Mouse (Mus musculus) layer of hippocampus, postnatal 14 days (tissue): ENCODE measurements at regions not wholly inside any gene's neighbourhood (a gene's known extent, or its start where the extent isn't known, plus 50 kb on each side); places are given as distances from the start of the nearest gene placed in this dataset.

Source experiments
- DNase-seq, 2 experiments: peaks; one replicate each; pipeline ENCODE4 v3.0.0; 2021 to 2022; ENCODE audit warnings: low spot score in 2 of 2, mixed read lengths in 1 of 2

GRCm38 (mm10) chr6:140368354-140369069, 55.3 kb upstream of the Plekha5 start:
- no peak for DNase-seq

DNA sequence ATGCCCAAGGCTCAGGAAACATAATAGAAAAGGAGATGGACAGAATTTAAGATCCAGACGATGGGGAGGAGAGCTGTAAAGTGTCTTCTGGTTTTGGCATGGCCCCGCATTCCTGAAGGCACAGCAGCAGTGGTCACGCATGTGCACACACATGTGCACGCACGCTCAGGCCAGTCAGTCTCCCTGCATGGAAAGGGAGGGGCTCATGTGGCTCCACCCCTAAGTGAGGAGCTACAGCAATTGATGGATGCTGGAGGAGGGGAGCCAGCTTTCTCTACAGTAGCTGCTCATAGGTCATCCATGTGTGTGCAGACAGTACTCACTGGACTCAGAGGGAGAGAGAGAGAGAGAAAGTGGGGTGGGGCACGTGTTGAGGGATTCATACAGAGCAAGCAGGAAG, 56.6 kb upstream of the Plekha5 start:
- no peak for DNase-seq

DNA sequence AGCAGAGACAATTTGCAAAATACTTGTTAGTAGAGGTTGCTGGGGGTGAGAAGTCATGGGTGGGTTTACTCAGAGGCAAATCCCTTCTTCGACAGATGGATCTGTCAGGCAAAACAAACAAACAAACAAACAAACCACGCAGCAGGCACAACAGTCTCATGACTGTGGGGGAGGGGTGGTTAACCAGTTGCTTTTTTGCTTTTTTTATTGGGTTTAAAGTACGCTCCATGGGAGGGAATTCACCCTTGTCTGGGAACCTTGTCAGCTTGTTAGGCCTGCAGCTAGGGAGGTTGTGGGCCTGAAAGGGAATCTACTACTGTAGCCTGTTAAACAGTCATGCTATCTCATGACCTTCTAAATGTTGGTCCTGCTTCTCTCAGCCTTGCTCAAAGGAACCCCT, 57.1 kb upstream of the Plekha5 start:
- no peak for DNase-seq

DNA sequence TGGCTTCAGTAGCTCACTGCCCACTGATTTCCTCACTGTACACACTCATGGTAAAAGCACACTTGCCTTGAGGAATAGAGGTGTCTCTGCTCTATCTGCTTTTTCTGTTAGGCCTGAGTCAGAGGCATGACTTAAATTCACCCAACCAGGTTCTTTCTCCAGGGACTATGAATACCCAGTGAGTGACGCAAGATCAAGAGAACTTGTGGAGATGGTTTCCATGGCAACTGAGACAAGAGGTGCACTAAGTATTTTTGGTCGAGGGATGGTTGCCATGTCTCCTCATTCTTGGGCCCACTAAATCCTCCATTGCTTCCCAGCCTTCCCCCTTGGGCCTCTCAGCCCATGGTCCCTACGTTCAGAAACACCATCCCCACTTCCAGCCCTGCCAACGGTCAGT, 62.9 kb upstream of the Plekha5 start:
- peak in 1 of 2 experiments; percentile 9 for DNase-seq

DNA sequence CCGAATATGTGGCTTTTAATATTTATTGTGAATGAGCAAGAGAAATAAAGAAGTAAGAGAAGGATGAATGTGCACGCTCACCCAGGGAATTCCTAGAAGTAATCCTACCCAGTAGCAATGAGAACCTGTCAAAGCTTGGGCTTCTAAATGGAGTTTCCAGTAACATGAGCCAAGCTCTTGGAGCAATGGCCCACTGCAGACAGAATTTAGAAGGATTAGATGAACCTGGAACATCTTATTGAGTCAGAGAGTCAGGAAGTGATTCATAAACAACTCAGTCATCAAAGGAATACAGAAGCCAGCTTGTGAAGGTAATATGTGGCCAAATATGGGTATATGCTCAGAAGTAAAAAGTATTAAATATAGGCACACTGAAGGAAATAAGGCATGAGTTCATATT, 66.0 kb upstream of the Plekha5 start:
- DNase-seq = no peak

GRCm38 (mm10) chr6:140357300-140357699, 66.6 kb upstream of the Plekha5 start:
- DNase-seq = no peak

- DNase-seq = no peak
Measured at GRCm38 (mm10) chr6:140354082-140354481, 69.8 kb upstream of the Plekha5 start.

DNA sequence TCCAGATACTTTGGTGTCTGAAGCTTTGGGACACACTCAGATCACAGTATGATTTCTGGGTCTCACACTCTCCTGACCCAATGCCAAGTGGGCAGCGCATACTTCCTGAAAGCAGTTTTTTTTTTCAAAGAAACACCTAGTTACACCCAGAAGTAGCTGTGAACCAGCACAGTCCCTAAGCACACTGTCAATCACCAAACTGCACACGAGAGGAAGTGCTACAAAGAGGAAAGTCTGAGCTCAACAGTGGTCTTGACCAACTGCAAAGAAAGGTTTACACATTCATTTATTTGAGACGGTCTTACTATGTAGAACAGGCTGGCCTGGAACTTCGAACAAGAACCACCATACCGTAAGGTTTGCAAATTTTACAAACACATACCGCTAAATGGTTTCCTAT, 70.2 kb upstream of the Plekha5 start:
- no peak for DNase-seq

GRCm38 (mm10) chr6:140351365-140352095, 72.3 kb upstream of the Plekha5 start:
- DNase-seq = no peak

DNA sequence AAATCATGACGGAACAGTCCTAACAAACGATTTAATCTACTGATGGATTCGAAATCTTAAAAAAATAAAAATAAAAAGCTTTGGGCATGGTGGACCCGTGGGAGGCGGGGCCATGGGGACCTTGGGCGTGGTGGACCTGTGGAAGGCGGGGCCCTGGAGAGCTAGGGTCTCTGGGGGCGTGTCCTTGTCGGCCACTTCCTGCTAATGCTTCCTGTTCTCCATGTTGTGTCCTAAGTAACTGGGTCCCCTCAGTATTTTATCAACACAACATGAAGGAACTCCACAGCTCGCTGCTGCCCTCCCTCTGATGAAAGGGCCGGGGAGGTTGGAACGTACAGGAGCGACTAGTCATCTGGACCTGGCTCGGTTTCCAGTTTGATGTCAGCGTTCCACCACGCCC, 75.3 kb upstream of the Plekha5 start:
- DNase-seq = no peak

DNA sequence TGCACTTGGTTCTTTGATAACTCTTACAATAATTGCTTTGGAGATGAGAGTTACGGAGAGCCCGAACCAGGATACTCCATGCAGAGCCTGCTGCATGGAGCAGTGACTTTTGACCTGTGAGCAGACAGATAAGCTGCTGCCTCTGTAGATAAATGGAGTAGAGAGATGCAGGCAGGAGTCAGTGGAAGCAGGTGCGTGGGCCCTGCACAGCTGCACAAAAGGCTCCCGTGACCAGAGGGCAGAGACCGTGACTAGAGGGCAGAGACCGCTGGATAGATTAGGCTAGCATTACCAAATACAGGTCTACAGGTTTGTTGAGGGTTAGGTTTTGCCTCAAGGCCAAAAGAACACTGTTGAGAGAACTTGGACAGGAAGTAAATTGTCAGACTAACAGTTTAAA, 76.9 kb upstream of the Plekha5 start:
- no peak for DNase-seq

- no peak for DNase-seq
Measured at GRCm38 (mm10) chr6:140343638-140344037, 80.2 kb upstream of the Plekha5 start.

- no peak for DNase-seq
Measured at GRCm38 (mm10) chr6:140342881-140343280, 81.0 kb upstream of the Plekha5 start.

GRCm38 (mm10) chr6:140339731-140340130, 84.1 kb upstream of the Plekha5 start:
- DNase-seq = no peak

DNA sequence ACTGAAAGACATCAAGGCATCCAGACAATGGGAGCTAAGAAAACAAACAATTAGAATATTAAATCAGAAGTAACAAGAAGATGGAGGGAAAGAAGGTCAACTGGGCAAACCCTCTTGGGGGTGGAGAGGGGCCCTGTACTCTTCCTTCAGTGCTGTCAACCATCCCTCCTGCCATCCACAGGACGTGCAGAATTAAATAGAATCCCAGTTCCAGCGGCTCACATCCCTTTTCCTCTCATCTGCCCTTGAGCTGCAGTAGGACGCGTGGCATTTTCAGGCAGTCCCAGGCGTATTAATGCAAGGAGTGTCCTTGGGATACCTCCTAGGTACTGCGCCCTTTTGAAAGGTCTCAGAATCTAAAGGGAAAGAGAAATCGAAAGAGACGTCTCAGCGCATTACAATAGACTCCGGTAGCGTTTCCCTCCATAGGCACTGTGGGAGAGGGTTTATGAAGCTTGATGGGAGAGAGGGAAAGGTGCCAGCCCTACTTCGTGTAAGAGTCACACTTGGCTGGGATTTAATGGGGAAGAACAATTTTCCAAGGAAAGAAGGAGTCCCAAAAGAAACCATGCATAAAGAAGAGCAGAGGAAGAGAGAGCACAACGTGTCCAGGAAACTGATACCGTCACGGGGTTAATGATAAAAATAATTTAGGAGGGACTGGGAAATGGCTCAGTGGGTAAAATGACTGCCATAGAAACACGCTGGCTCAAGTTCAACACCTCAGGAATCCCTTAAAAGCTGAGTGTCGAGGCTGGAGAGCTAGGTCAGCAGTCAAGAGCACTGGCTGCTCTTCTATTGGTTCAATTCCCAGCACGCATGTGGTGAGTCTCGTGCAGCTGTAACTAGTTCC, 85.7 kb upstream of the Plekha5 start:
- no peak for DNase-seq

DNA sequence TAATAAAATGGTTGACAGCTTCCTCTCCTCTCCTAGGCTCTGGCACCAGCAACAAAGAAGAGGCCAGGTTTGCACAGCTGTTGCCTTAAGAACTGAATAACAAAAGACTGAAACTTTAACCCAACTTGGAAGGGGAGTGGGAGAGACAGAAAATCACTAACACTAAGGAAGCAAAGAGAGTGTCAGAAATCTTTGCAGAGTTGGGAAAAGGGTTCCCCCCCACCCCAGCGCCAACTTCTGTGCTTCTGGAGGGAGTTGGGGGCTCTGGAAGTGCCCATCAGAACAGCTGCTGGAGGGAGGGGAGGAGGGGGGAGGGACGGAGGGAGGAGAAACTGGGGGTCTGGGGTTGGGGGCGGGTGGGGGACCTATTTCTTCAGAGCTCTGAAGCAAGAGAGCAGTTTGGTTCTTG, 86.8 kb upstream of the Plekha5 start:
- no peak for DNase-seq

DNA sequence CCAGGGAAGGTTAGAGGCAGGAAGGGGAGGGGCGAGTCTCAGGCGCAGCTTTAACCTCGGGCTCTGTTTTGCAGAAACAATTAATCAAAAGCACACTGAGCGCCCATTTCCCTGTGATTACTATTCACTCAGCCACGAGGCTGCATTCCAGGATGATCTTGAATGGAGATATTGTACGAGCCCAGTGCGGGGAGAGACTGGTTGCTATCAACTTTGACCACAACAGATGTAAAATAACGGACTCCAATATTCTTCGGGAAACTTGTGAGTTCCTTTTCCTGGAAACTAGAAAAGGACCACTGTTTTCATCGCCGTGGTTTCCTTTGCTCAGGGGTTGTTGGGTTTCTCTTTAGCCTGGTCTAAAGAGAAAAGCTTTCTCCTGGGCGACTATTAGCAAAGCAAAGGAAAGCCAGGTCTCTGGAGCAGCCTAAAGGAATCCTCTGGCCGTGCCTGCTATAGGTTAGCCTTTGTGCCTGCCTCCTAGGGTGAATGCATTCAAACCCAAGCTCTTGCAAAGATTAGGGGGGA, 87.4 kb upstream of the Plekha5 start:
- DNase-seq = no peak

DNA sequence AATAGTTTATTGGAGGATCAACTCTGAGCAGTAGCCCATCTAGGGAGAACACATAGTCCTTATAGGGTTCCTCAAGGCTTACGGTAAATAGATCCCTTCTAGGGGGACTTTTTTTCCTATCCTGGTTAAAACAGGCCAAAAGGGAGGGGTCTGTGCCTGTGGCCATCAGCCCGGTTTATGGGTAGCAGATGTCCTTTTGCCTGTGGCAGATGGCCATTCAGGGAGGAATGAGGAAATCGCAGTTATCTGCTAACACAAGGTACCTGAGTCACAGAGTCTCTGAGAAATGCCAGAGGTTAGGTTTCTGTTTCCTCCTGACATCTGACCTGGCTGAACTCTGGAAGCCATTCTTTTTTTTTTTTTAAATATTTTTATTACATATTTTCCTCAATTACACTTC, 90.5 kb upstream of the Plekha5 start:
- DNase-seq = no peak

GRCm38 (mm10) chr6:140308641-140309040, 115.2 kb upstream of the Plekha5 start:
- no peak for DNase-seq

DNA sequence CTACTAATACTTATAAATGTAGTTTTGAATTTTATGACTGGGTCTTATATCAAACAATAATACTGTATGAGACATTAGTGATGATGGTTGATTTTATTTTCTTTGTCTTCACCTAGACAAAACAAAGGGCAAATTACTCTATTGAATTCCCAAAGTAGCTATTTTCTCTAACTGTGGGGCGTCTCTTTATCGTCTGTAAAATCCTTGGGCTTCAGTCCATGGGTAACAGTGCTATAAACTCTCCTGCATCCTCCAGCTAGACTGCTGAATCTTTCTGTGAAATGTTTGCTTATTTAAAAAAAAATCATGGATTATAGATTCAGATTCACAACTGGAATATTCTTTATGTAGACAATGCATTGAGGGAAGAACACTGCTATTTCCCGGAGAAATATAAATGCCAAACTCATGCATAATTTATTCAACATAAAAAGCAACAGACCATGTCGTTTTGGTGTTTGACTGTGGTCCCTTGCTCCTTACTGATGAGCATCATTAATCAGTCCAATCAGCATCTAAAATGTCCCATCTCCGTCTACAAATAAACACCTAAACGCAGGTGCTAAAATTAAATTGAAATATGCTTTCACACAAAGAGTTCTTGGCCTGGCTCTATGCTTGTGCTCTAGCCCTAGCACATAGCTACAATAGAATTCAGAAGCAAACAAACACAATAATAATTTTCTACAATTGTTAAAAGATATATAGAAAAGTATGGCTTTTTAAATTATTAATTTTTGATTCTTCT, 116.9 kb upstream of the Plekha5 start:
- no peak for DNase-seq

DNA sequence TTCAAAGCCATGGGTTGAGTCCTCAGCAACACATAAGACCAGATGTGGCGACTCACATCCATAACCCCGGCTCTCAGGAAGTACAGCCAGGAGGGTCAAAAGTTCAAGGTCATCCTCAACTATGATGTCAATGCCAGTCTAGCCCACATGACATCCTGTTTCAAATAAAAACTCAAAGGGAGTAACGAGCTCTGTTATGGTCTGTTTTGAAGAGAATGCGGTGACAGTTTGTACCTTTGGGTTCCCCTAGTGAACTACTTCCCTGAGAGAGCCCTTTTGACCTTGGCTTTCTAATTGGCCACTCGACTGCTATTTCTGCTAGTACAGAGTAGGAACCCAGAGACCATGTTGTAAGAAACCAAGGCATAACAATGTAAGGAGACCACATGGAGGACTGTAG, 119.7 kb upstream of the Plekha5 start:
- no peak for DNase-seq
